Mouse (Mus musculus): ENCODE measurements around the gene Cep104.

Gene Cep104

DNA sequence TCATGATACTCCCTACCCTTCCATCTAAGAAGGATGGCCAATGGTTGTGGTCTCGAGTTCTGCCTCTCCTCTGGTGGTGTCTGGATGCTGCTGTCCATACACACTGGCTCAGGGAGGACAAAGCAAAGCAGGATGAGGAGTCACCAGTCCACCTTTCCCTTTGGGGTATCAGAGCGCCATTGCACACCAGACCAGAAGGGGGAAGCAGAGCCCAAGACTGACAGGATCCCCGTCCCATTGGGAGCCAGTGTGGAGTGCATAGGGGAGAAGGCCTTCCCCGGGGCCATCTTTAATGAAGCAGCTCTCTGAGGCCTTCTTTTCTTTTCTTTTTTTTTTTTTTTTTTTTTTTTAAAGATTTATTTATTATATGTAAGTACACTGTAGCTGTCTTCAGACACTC, 78.1 kb downstream of the Cep104 start:
- no peak for DNase-seq

DNA sequence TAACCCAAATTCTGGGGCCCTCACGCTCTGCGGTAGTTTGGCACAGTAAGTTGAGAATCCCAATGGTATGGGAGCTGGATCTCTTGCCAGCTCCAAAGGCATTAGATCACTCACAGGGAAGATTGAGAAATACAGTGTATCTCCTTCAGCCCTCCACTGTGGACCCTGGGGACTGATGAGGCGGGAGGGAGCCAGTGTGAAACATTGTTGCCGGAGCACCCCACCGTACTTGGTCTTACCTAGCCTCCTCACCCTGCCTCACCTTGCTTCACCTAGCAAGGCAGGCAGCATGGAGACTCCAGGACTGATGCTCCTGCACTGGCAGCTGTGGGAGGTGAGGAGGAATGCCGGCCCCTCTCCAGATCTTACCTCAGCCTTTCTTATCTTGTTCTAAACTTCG, 80.5 kb downstream of the Cep104 start:
- no peak for DNase-seq

DNA sequence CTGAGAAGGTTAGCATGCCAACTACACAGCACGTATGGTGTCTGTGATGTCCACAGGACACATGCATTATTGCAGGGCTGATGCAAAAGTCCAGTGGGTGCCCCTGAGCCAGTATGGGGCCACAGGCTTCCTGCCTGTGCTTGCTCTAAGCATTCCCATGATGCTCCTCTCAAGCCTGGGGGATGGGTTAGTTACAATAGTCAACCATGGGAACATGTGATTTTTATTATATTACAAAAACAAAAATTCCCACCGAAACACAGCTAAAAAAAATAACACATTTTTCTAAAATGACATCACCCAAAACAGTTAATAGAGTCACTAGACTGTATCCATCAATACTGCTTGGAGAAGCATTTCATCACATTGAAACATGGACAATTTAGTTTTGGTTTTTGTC, 81.1 kb downstream of the Cep104 start:
- DNase-seq: no peak

DNA sequence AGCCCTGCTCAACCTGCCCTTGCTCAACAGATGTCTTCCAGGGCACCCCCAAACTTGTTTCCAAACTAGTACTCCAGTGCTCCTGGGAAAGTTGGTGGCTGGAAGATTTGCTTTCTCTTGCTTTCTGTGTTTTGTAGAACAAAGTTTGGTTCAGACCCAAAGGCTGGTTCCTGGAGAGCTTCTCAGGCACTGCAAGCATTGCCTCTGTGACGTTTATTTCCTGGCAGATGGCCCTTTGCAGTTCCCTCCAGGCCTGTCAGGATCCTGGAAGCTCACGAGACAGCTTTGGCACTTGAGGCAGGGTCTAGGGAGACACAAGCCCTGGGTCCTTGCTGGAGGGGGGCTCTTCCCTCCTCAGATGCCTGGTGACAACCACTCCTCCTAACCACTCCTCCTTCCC, 81.7 kb downstream of the Cep104 start:
- DNase-seq: no peak

DNA sequence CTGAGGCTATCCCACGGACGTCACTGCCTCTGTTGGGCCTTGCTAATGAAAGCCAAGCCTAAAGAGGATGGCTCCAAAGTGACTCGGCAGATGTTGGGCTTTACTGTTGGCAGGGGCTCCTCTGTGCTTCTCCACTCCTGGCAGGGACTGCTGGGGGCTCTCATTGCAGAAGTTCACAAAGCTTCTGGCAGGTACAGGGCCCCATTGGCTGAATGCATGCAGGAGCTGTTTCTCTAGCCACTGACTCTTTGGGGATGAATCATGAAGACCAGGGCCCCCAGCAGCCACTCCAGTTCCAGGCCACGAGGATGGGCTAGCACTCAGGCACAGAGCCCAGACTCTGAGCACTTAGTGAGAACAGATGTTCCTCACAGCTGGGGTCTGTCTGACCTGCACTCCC, 82.7 kb downstream of the Cep104 start:
- DNase-seq: no peak
